Mouse (Mus musculus): Measurements from ENCODE around the gene Immp2l. TPM values are rescaled to one million over a fixed set of nuclear protein-coding genes. Genes with fewer than 3 reads are reported as not detected.
A peak's percentile ranks its signal among the peaks of the same experiment; 100 is the strongest.

The Immp2l gene
- total RNA-seq, 2 experiments from 2014 or later: 9.5 to 14.0 TPM

DNA sequence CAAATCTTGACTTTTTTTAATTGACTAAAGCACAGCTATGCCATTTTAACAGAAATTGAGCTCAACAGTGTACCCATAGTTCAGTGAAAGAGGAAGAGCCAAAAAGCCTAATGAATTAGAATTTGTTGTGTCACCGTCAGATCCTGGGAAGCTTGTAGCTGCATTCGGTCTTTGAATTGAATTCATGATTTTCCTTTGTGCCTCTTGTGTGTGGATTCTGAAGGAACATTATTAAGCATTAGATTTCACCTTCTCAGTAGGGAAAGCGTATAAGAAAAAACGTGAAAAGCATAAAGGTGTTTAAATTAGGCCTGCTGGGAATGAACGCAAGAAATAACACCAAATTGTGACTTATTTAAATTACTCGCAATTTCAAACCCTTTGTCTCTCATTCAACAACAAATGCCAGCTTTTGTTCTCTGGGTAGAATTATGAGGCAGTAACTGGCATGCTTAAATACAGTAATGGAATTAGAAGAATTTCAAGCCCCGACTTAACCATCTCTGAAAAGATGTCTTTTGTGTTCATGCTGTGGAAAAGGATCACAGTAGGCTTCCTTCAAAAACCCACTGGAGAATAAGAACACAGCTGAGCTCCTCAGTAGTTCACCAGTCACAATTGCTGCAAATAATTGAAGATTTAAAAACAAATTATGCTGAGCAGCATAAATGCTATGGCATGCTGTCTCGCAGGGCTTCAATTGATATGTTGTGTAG, 626.1 kb downstream of the Immp2l start:
- no peak overlapping the region for H3K27ac ChIP-seq
- intact Hi-C loops (cut with DNase I): no loop called here
- DNase-seq: no peak
- TF ChIP-seq CTCF (IDR thresholded peaks at IDR 0.05): no peak
- no peak overlapping the region for H3K4me3 ChIP-seq

DNA sequence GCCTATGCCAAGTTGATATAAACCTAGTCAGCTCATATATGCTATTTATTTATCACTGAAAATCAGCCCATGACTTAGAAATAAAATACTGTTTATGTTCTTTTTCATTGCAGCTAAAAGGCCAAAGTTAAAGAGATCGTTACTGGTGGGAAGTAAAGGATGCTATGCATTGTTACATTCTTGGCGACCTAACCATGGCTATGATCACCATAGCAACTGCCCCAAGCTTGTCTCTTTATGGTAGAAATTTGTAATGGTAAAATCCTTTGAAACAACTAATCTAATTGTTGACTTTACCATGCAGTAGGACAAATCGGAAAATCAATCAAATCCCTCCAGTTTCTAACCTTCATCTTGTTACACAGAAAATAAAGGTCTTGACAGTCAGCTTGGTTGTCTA, 644.4 kb downstream of the Immp2l start:
- intact Hi-C loops (cut with DNase I): no loop called here
- Histone ChIP-seq H3K27ac (no peak overlapping the region), H3K4me3 (no peak overlapping the region)
- no peak for TF ChIP-seq CTCF (IDR thresholded peaks at IDR 0.05)
- no peak for DNase-seq

DNA sequence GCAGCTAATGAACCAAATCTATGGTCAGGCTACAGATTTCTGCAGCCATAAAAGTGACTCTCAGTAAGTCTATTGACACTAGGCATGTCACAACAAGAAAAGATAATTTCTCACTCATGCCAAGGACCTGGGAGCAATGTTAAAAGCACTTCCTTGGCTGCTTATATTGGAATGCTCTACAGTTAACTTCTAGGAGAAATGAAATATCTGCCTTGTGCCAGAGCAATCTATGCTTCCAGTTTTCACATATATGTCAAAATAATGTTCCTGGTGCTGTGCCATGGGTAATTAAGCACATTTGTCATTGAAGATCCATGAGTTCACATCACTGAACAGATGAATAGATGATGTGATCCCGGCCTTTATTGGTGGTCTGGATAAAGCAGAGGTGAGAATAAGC, 645.6 kb downstream of the Immp2l start:
- intact Hi-C loops (cut with DNase I): no loop called here
- no peak for TF ChIP-seq CTCF (IDR thresholded peaks at IDR 0.05)
- Histone ChIP-seq H3K27ac (no peak overlapping the region), H3K4me3 (no peak overlapping the region)
- DNase-seq: no peak

DNA sequence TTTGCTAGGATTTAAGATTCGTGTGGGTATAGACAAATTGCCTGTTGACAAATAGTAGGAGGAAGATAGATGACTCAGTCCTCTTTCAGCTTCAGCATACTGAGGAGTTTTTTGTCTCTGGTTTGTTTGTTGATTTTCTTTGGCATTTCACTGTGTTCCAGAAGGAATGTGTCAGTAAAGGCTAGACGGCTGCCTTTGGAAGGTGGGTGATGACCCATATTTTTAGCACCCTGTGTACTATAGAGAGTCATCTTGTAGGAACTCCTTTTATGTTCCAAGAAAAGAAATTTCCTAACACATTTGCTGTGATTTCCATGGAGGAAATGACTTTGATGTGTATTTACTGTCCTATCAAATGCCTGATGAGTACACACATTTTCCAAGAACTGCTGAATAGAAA, 651.0 kb downstream of the Immp2l start:
- no peak for DNase-seq
- H3K27ac ChIP-seq: no peak overlapping the region
- TF ChIP-seq CTCF (IDR thresholded peaks at IDR 0.05): no peak
- no peak overlapping the region for H3K4me3 ChIP-seq
- intact Hi-C loops (cut with DNase I): no loop called here

DNA sequence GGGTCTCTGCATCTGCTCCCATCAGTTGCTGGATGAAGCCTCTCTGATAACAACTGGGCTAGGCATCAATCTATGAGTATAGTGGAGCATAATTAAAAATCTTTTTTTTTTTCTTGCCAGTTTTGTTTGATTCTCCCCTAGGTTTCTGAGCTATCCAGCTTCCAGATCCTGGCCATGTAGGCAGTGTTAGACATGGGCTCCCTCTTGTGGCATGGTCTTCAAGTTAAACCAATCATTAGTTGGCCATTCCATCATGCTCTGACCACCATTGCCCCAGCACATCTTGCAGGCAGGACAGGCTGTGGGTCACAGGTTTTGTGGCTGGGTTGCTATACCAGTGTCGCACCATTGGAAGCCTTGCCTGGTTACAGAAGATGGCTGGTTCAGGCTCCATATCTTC, 656.3 kb downstream of the Immp2l start:
- Histone ChIP-seq H3K27ac (no peak overlapping the region), H3K4me3 (no peak overlapping the region)
- intact Hi-C loops (cut with DNase I): no loop called here
- peak; percentile 29; the same call in 1 of the 2 replicates for TF ChIP-seq CTCF (IDR thresholded peaks at IDR 0.05)
- DNase-seq: no peak

DNA sequence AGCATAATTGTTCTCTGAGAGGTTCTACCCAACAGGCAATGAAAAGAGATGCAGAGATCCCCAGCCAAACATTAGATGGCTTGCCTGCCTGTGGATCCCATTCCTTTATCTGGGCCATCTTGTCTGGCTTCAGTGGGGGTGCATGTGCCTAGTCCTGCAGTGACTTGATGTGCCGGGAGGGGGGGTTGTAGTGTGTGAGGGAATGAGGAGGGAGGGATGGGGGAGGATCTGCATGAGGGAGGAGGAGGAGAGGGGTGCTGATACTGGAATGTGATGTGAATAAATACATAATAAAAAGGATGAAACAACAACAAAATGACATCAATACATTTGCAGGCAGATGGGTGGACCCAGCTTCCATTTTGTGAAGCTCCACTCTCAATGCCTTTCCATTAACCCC, 658.3 kb downstream of the Immp2l start:
- Histone ChIP-seq H3K27ac (no peak overlapping the region), H3K4me3 (no peak overlapping the region)
- DNase-seq: no peak
- no peak for TF ChIP-seq CTCF (IDR thresholded peaks at IDR 0.05)
- intact Hi-C loops (cut with DNase I): no loop called here

DNA sequence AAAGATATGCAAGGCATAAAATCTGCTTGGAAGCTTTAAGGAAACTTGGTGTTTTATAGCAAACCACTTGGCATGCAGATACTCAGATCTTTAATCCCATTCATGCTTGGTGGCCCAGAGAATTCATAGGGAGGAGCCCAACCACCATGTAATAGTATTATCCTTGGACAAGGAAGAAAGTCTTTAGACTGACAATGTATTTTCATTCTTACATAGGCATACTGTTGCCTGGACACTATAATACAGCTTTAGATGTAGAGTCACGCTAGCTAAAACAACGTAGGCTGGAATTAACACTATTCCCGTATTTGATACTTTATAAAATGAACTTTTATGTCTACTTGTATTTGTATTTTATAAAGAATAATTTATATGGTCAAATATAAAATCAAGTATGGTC, 665.9 kb downstream of the Immp2l start:
- no peak overlapping the region for H3K27ac ChIP-seq
- no peak for DNase-seq
- intact Hi-C loops (cut with DNase I): no loop called here
- no peak overlapping the region for H3K4me3 ChIP-seq
- TF ChIP-seq CTCF (IDR thresholded peaks at IDR 0.05): no peak

DNA sequence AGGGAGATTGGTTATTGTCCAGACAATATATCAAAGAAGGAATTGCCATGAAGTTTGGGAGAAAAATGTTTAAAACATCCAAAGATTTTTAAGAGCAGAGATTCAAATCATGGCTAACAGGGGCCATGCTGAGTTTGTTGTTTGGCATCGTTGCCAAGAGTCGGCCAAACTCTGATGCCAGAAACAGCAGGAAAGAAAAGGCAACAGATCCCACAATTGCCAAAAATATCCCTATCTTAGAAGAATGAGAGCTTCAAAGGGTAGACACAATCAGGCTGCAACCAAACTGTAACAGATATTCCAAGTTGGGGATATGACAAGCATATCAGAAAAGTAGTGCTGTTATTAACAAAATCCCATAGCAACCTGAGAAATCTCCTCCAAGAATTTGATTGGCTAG, 686.7 kb downstream of the Immp2l start:
- no peak overlapping the region for H3K27ac ChIP-seq
- intact Hi-C loops (cut with DNase I): no loop called here
- H3K4me3 ChIP-seq: no peak overlapping the region
- DNase-seq: no peak
- no peak for TF ChIP-seq CTCF (IDR thresholded peaks at IDR 0.05)

DNA sequence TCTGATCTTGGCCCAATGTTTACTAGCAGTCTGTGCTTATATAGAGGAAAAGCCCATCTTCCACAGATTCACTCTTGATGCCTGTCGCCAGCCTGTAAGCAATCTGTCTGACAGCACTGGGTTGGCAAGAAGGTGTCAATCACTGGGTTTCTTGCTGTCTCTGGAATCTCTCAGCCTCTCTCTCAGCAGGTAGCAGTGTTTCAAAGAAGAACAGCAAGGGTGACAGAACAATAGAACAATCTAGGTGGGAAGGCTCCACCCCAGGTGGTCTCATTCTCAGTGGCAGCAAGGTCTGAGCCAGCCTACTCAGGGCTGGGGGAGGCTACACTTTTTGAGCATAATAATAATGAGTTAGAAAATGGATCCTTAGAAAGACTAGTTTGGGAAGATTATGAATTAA, 693.1 kb downstream of the Immp2l start:
- no peak for TF ChIP-seq CTCF (IDR thresholded peaks at IDR 0.05)
- intact Hi-C loops (cut with DNase I): no loop called here
- DNase-seq: no peak

DNA sequence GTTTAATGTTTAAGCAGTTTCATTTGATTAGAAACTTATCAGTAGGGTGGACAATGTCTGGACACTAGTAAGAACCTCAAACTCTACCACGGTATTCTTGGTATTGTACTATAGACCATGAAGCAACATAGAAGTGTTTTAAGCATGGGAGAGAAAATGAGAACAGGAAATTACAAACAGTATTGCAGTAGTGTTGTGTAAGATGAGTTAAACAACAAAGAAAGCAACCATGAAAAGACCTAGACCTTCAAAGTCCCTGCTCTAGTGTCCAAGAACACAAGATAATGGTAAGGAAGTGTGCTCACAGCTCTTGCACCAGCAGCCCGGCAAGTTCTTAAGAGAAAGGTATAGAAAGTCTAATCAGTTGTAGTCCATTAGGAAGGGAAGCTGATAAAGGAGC, 700.7 kb downstream of the Immp2l start:
- intact Hi-C loops (cut with DNase I): no loop called here
- H3K27ac ChIP-seq: no peak overlapping the region
- DNase-seq: no peak
- no peak for TF ChIP-seq CTCF (IDR thresholded peaks at IDR 0.05)
- no peak overlapping the region for H3K4me3 ChIP-seq

More for the DNA sequence above, 693.1 kb downstream of the Immp2l start:
- Histone ChIP-seq H3K4me3 (no peak overlapping the region), H3K27ac (no peak overlapping the region)

DNA sequence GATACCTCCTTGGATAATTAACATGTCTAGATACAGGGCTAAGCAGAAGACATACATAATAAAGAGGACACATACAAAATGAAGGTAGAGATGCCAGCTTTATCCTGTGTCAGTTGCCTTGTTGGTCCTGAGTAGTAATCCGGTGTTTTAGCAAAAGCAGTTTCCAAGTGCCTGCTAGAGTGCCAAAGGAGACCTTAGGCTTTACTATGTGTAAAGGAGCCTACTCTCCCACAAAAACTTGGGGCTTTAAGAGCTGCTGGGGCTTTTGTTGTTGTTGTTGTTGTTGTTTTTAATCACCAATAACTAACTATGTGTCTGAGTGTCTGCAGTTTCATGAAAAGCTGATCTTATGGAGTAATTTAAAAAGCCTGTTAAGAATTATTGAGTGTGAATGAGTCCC, 702.8 kb downstream of the Immp2l start:
- Histone ChIP-seq H3K4me3 (no peak overlapping the region), H3K27ac (no peak overlapping the region)
- intact Hi-C loops (cut with DNase I): no loop called here
- no peak for DNase-seq
- TF ChIP-seq CTCF (IDR thresholded peaks at IDR 0.05): no peak

DNA sequence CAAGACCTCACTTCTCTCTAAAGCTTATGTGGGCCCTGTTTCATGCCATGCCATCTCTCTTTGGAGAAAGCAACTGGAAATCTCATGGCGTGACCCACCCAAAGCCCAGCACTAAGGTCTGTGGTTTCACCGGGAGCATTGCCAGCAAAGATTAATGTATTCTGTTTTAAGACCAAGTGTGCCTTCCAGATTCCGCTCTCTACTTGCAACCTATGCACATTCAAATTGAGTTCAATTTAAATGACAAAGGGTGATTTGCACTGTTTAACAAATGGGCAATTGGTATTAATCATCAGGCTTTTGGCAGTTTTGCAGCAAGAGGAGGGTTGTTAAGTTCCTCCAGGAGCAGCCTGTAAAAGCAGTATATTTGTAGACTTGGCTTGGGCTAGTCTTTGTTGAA, 703.3 kb downstream of the Immp2l start:
- intact Hi-C loops (cut with DNase I): no loop called here
- DNase-seq: no peak
- no peak overlapping the region for H3K27ac ChIP-seq
- TF ChIP-seq CTCF (IDR thresholded peaks at IDR 0.05): no peak
- no peak overlapping the region for H3K4me3 ChIP-seq

DNA sequence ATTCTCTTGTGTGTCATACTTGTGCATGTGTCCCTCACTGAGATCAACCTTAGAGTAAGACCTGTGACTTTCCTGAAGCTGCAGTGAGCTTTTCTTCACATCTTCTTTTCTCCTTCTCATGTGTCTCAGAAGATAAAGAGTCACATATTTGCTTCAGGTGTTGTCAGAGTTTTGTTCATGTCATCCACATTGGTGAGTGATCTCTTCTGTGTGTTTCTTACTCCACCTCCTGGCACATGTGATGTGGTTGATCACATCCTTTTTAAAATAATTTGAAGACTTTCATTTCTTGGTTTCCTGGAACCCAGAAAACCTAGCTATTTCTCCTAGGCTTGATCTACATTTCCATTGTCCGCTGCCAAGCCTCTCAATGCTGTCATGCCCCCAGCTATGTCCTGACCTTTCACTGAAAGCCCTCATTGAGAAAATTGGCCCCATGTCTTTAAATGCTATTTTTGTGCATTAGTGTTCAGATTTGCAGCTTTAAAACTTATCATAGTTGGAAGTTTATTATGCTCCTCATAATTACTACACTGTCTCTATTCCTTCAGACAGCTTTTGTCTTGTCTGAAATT, 704.0 kb downstream of the Immp2l start:
- no peak overlapping the region for H3K27ac ChIP-seq
- H3K4me3 ChIP-seq: no peak overlapping the region
- no peak for TF ChIP-seq CTCF (IDR thresholded peaks at IDR 0.05)
- intact Hi-C loops (cut with DNase I): no loop called here
- no peak for DNase-seq

DNA sequence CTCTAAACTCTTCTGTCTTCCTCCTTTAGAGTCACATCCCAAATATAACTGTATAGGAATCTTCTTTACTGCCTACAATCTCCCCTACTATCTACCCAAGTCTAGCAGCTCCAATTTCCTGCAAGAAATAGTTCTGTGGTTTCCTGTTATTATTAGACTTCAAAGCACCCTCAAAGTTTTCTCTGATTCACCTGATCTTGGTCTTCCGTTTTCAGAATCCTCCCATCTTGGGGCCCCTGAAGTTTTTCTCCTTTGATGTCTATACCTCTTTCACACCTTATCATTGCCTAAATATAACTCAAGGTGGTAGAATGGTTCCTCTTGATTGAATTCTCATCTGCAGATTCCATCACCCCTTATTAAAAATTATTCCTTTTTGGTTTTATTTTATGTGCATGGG, 704.6 kb downstream of the Immp2l start:
- Histone ChIP-seq H3K4me3 (no peak overlapping the region), H3K27ac (no peak overlapping the region)
- intact Hi-C loops (cut with DNase I): no loop called here
- TF ChIP-seq CTCF (IDR thresholded peaks at IDR 0.05): no peak
- no peak for DNase-seq

All from gastrocnemius, adult 2 months (tissue).